Mouse (Mus musculus): ENCODE data around the gene Myo5a. TPM values are rescaled to one million over a fixed set of nuclear protein-coding genes. Genes with fewer than 3 reads are reported as not detected.

Myo5a gene
- polyA plus RNA-seq (2012; rRNA removed) = 86.4 and 89.9 TPM in 2 replicates

GRCm38 (mm10) chr9:75070457-75071028, at the start of gene Myo5a:
Myo5a (plus strand) TSS chr9:75071015.
- no peaks in the 10 kb centered on the region for H3K27me3 ChIP-seq (ENCODE audit: control insufficient read depth, insufficient read depth, low read length)
- H3K27ac ChIP-seq (ENCODE audit: insufficient read depth, low read length) = peak within 1 kb of the TSS; percentile 96
- no peak for TF ChIP-seq POLR2A (IDR thresholded peaks at IDR 0.05; ENCODE audit: borderline replicate concordance, insufficient read depth, low read length)
- TF ChIP-seq CTCF (IDR thresholded peaks at IDR 0.05; ENCODE audit: borderline replicate concordance, insufficient read depth, low read depth, low read length) = no peak
- WGBS = 19% methylated on average over 23 of the region's 23 CpGs
- peak within 1 kb of the TSS; percentile 95 for H3K4me3 ChIP-seq (replicated peaks; ENCODE audit: insufficient read depth, low read depth, low read length)
- DNase-seq = no peak
- no peaks in the 10 kb centered on the region for H3K4me1 ChIP-seq (ENCODE audit: control insufficient read depth, insufficient read depth, low read length)

- TF ChIP-seq POLR2A (IDR thresholded peaks at IDR 0.05; ENCODE audit: borderline replicate concordance, insufficient read depth, low read length) (no peak), CTCF (IDR thresholded peaks at IDR 0.05; ENCODE audit: borderline replicate concordance, insufficient read depth, low read depth, low read length) (no peak)
- WGBS = 91% methylated on average over 7 of the region's 7 CpGs
These were observed 48.3 kb upstream of the Myo5a start for GRCm38 (mm10) chr9:75022546-75022945.

GRCm38 (mm10) chr9:75023150-75023894, 47.5 kb upstream of the Myo5a start:
- Histone ChIP-seq H3K27me3 (ENCODE audit: control insufficient read depth, insufficient read depth, low read length) (no peaks in the 10 kb centered on the region), H3K27ac (ENCODE audit: insufficient read depth, low read length) (no peak overlapping the region), H3K4me3 (replicated peaks; ENCODE audit: insufficient read depth, low read depth, low read length) (no peak overlapping the region), H3K4me1 (ENCODE audit: control insufficient read depth, insufficient read depth, low read length) (no peaks in the 10 kb centered on the region)
- DNase-seq = no peak
- 86% methylated on average over 5 of the region's 5 CpGs for WGBS
- TF ChIP-seq CTCF (IDR thresholded peaks at IDR 0.05; ENCODE audit: borderline replicate concordance, insufficient read depth, low read depth, low read length) (no peak), POLR2A (IDR thresholded peaks at IDR 0.05; ENCODE audit: borderline replicate concordance, insufficient read depth, low read length) (no peak)

More at GRCm38 (mm10) chr9:75022546-75022945, 48.3 kb upstream of the Myo5a start:
- Histone ChIP-seq H3K4me1 (ENCODE audit: control insufficient read depth, insufficient read depth, low read length) (no peaks in the 10 kb centered on the region), H3K27me3 (ENCODE audit: control insufficient read depth, insufficient read depth, low read length) (no peaks in the 10 kb centered on the region), H3K4me3 (replicated peaks; ENCODE audit: insufficient read depth, low read depth, low read length) (no peak overlapping the region), H3K27ac (ENCODE audit: insufficient read depth, low read length) (no peak overlapping the region)
- DNase-seq = no peak

GRCm38 (mm10) chr9:75024089-75024488, 46.7 kb upstream of the Myo5a start:
- TF ChIP-seq CTCF (IDR thresholded peaks at IDR 0.05; ENCODE audit: borderline replicate concordance, insufficient read depth, low read depth, low read length) = no peak
- TF ChIP-seq POLR2A (IDR thresholded peaks at IDR 0.05; ENCODE audit: borderline replicate concordance, insufficient read depth, low read length) = no peak
- no peak for DNase-seq
- no peak overlapping the region for H3K27ac ChIP-seq (ENCODE audit: insufficient read depth, low read length)
- H3K4me1 ChIP-seq (ENCODE audit: control insufficient read depth, insufficient read depth, low read length) = no peaks in the 10 kb centered on the region
- H3K4me3 ChIP-seq (replicated peaks; ENCODE audit: insufficient read depth, low read depth, low read length) = no peak overlapping the region
- WGBS = 68% methylated on average over 7 of the region's 7 CpGs
- H3K27me3 ChIP-seq (ENCODE audit: control insufficient read depth, insufficient read depth, low read length) = no peaks in the 10 kb centered on the region

GRCm38 (mm10) chr9:75025689-75026088, 45.1 kb upstream of the Myo5a start:
- 76% methylated on average over 6 of the region's 6 CpGs for WGBS
- no peak for DNase-seq
- Histone ChIP-seq H3K27ac (ENCODE audit: insufficient read depth, low read length) (no peak overlapping the region), H3K4me3 (replicated peaks; ENCODE audit: insufficient read depth, low read depth, low read length) (no peak overlapping the region), H3K4me1 (ENCODE audit: control insufficient read depth, insufficient read depth, low read length) (no peaks in the 10 kb centered on the region), H3K27me3 (ENCODE audit: control insufficient read depth, insufficient read depth, low read length) (no peaks in the 10 kb centered on the region)
- no peak for TF ChIP-seq POLR2A (IDR thresholded peaks at IDR 0.05; ENCODE audit: borderline replicate concordance, insufficient read depth, low read length)
- TF ChIP-seq CTCF (IDR thresholded peaks at IDR 0.05; ENCODE audit: borderline replicate concordance, insufficient read depth, low read depth, low read length) = peak; percentile 26; the same call in 1 of the 2 replicates

GRCm38 (mm10) chr9:75032408-75032807, 38.4 kb upstream of the Myo5a start:
- no peak for DNase-seq
- TF ChIP-seq CTCF (IDR thresholded peaks at IDR 0.05; ENCODE audit: borderline replicate concordance, insufficient read depth, low read depth, low read length) (no peak), POLR2A (IDR thresholded peaks at IDR 0.05; ENCODE audit: borderline replicate concordance, insufficient read depth, low read length) (no peak)
- no peak overlapping the region for H3K27ac ChIP-seq (ENCODE audit: insufficient read depth, low read length)
- 7% methylated on average over 1 of the region's 1 CpGs for WGBS
- H3K4me1 ChIP-seq (ENCODE audit: control insufficient read depth, insufficient read depth, low read length) = no peaks in the 10 kb centered on the region
- no peaks in the 10 kb centered on the region for H3K27me3 ChIP-seq (ENCODE audit: control insufficient read depth, insufficient read depth, low read length)
- no peak overlapping the region for H3K4me3 ChIP-seq (replicated peaks; ENCODE audit: insufficient read depth, low read depth, low read length)

GRCm38 (mm10) chr9:75033141-75033540, 37.7 kb upstream of the Myo5a start:
- DNase-seq = no peak
- 46% methylated on average over 7 of the region's 7 CpGs for WGBS
- H3K4me1 ChIP-seq (ENCODE audit: control insufficient read depth, insufficient read depth, low read length) = no peaks in the 10 kb centered on the region
- H3K27me3 ChIP-seq (ENCODE audit: control insufficient read depth, insufficient read depth, low read length) = no peaks in the 10 kb centered on the region
- H3K4me3 ChIP-seq (replicated peaks; ENCODE audit: insufficient read depth, low read depth, low read length) = no peak overlapping the region
- no peak for TF ChIP-seq POLR2A (IDR thresholded peaks at IDR 0.05; ENCODE audit: borderline replicate concordance, insufficient read depth, low read length)
- TF ChIP-seq CTCF (IDR thresholded peaks at IDR 0.05; ENCODE audit: borderline replicate concordance, insufficient read depth, low read depth, low read length) = no peak; the same call in 1 of the 2 replicates
- H3K27ac ChIP-seq (ENCODE audit: insufficient read depth, low read length) = no peak overlapping the region

- H3K4me3 ChIP-seq (replicated peaks; ENCODE audit: insufficient read depth, low read depth, low read length) = no peak overlapping the region
- no peaks in the 10 kb centered on the region for H3K4me1 ChIP-seq (ENCODE audit: control insufficient read depth, insufficient read depth, low read length)
- no peaks in the 10 kb centered on the region for H3K27me3 ChIP-seq (ENCODE audit: control insufficient read depth, insufficient read depth, low read length)
- WGBS = 63% methylated on average over 1 of the region's 1 CpGs
- DNase-seq = no peak
- no peak for TF ChIP-seq CTCF (IDR thresholded peaks at IDR 0.05; ENCODE audit: borderline replicate concordance, insufficient read depth, low read depth, low read length)
- TF ChIP-seq POLR2A (IDR thresholded peaks at IDR 0.05; ENCODE audit: borderline replicate concordance, insufficient read depth, low read length) = no peak
- H3K27ac ChIP-seq (ENCODE audit: insufficient read depth, low read length) = no peak overlapping the region
These were observed 36.1 kb upstream of the Myo5a start for GRCm38 (mm10) chr9:75034691-75035090.

Measured in cerebellum, adult 2 months (tissue).